Mouse (Mus musculus): ENCODE measurements at regions not wholly inside any gene's neighbourhood (a gene's known extent, or its start where the extent isn't known, plus 50 kb on each side); places are given as distances from the start of the nearest gene placed in this dataset.

GRCm38 (mm10) chr3:121890563-121890962 is 61.8 kb upstream of the Arhgap29 start:
- no peak overlapping the region for H3K4me3 ChIP-seq (ENCODE audit: low read depth, low read length)

GRCm38 (mm10) chr3:121886870-121887605 is 65.3 kb upstream of the Arhgap29 start:
- WGBS (ENCODE audit: insufficient replicate concordance), result 31% methylated on average over 14 of the region's 15 CpGs
- H3K4me2 ChIP-seq (ENCODE audit: low read depth, low read length), result peak overlapping the region; percentile 32; the same call in 1 of the 2 replicates
- H3K4me3 ChIP-seq (ENCODE audit: low read depth, low read length), result no peak overlapping the region
- no peaks in the 10 kb centered on the region for H3K27me3 ChIP-seq (ENCODE audit: insufficient read depth, low read length)
- H3K4me1 ChIP-seq (ENCODE audit: insufficient read depth), result no peaks in the 10 kb centered on the region
- H3K36me3 ChIP-seq (replicated peaks; ENCODE audit: insufficient read depth, low read length), result no peaks in the 10 kb centered on the region
- H3K9ac ChIP-seq (replicated peaks), result no peak overlapping the region
- H3K27ac ChIP-seq (ENCODE audit: low read depth), result no peak overlapping the region
- TF ChIP-seq EP300 (IDR thresholded peaks at IDR 0.05; ENCODE audit: low read depth), result no peak
- no peak for TF ChIP-seq CTCF (IDR thresholded peaks at IDR 0.05; ENCODE audit: low read depth)
- DNase-seq (no peak), ATAC-seq (no peak)
- H3K9me3 ChIP-seq (ENCODE audit: low read length), result no peaks in the 10 kb centered on the region

More at GRCm38 (mm10) chr3:121890563-121890962, 61.8 kb upstream of the Arhgap29 start:
- DNase-seq (peak; percentile 41), ATAC-seq (peak; percentile 27; the same call in 1 of the 2 replicates)
- no peaks in the 10 kb centered on the region for H3K4me1 ChIP-seq (ENCODE audit: insufficient read depth)
- 22% methylated on average over 5 of the region's 5 CpGs for WGBS (ENCODE audit: insufficient replicate concordance)
- TF ChIP-seq EP300 (IDR thresholded peaks at IDR 0.05; ENCODE audit: low read depth) (no peak), CTCF (IDR thresholded peaks at IDR 0.05; ENCODE audit: low read depth) (no peak)
- peak overlapping the region; percentile 66; the same call in 1 of the 2 replicates for H3K27ac ChIP-seq (ENCODE audit: low read depth)
- peak overlapping the region; percentile 38 for H3K4me2 ChIP-seq (ENCODE audit: low read depth, low read length)
- H3K9me3 ChIP-seq (ENCODE audit: low read length), result no peaks in the 10 kb centered on the region
- H3K36me3 ChIP-seq (replicated peaks; ENCODE audit: insufficient read depth, low read length), result no peaks in the 10 kb centered on the region
- H3K9ac ChIP-seq (replicated peaks), result no peak overlapping the region
- no peaks in the 10 kb centered on the region for H3K27me3 ChIP-seq (ENCODE audit: insufficient read depth, low read length)

- peak overlapping the region; percentile 32; the same call in 1 of the 2 replicates for H3K4me2 ChIP-seq (ENCODE audit: low read depth, low read length)
- H3K27ac ChIP-seq (ENCODE audit: low read depth), result no peak overlapping the region
- H3K9ac ChIP-seq (replicated peaks), result no peak overlapping the region
- 52% methylated on average over 10 of the region's 10 CpGs for WGBS (ENCODE audit: insufficient replicate concordance)
- DNase-seq (no peak), ATAC-seq (no peak)
- H3K36me3 ChIP-seq (replicated peaks; ENCODE audit: insufficient read depth, low read length), result no peaks in the 10 kb centered on the region
- TF ChIP-seq CTCF (IDR thresholded peaks at IDR 0.05; ENCODE audit: low read depth), result no peak
- no peak for TF ChIP-seq EP300 (IDR thresholded peaks at IDR 0.05; ENCODE audit: low read depth)
- H3K27me3 ChIP-seq (ENCODE audit: insufficient read depth, low read length), result no peaks in the 10 kb centered on the region
- no peaks in the 10 kb centered on the region for H3K9me3 ChIP-seq (ENCODE audit: low read length)
- no peaks in the 10 kb centered on the region for H3K4me1 ChIP-seq (ENCODE audit: insufficient read depth)
- no peak overlapping the region for H3K4me3 ChIP-seq (ENCODE audit: low read depth, low read length)
Observed at GRCm38 (mm10) chr3:121886309-121886708, 66.0 kb upstream of the Arhgap29 start.

- Histone ChIP-seq H3K9me3 (ENCODE audit: low read length) (no peaks in the 10 kb centered on the region), H3K9ac (replicated peaks) (no peak overlapping the region), H3K27me3 (ENCODE audit: insufficient read depth, low read length) (no peaks in the 10 kb centered on the region), H3K4me2 (ENCODE audit: low read depth, low read length) (peak overlapping the region; percentile 46), H3K4me1 (ENCODE audit: insufficient read depth) (no peaks in the 10 kb centered on the region), H3K36me3 (replicated peaks; ENCODE audit: insufficient read depth, low read length) (no peaks in the 10 kb centered on the region), H3K4me3 (ENCODE audit: low read depth, low read length) (no peak overlapping the region), H3K27ac (ENCODE audit: low read depth) (no peak overlapping the region)
- ATAC-seq, result no peak
- no peak for DNase-seq
- 31% methylated on average over 10 of the region's 10 CpGs for WGBS (ENCODE audit: insufficient replicate concordance)
- TF ChIP-seq CTCF (IDR thresholded peaks at IDR 0.05; ENCODE audit: low read depth) (no peak), EP300 (IDR thresholded peaks at IDR 0.05; ENCODE audit: low read depth) (no peak)
Observed at GRCm38 (mm10) chr3:121885265-121886178, 66.8 kb upstream of the Arhgap29 start.

GRCm38 (mm10) chr3:121884328-121885248 is 67.8 kb upstream of the Arhgap29 start:
- ATAC-seq, result peak; percentile 54
- Histone ChIP-seq H3K27me3 (ENCODE audit: insufficient read depth, low read length) (no peaks in the 10 kb centered on the region), H3K9me3 (ENCODE audit: low read length) (no peaks in the 10 kb centered on the region), H3K4me1 (ENCODE audit: insufficient read depth) (no peaks in the 10 kb centered on the region; the same call in 1 of the 2 replicates), H3K4me2 (ENCODE audit: low read depth, low read length) (peak overlapping the region; percentile 46), H3K4me3 (ENCODE audit: low read depth, low read length) (no peak overlapping the region), H3K9ac (replicated peaks) (no peak overlapping the region), H3K27ac (ENCODE audit: low read depth) (no peak overlapping the region), H3K36me3 (replicated peaks; ENCODE audit: insufficient read depth, low read length) (no peaks in the 10 kb centered on the region)
- WGBS (ENCODE audit: insufficient replicate concordance), result 19% methylated on average over 18 of the region's 18 CpGs
- TF ChIP-seq EP300 (IDR thresholded peaks at IDR 0.05; ENCODE audit: low read depth) (no peak), CTCF (IDR thresholded peaks at IDR 0.05; ENCODE audit: low read depth) (peak; percentile 90)
- peak; percentile 86 for DNase-seq

Data from liver, postnatal 0 days (tissue).